Mouse (Mus musculus): ENCODE data around the gene Agrp.

The Agrp gene

DNA sequence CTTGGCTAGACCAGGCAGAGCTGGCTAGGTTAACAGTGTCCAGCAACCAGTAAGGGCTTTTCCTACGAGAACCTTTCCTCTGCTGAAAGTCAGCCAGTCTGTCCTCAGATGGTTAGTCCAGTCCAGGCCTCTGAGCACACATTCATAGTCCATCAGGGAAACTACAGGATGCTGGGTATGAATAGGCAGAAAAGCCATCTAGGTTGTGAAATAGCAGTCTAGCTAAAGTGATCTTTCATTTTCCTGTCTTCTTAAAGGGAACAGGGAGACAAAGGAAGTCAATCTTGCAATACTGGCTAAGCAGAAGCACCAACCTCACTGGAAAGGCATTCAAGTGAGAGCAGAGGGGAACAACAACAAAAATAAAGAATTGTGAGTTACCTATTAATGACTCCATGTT is 84.4 kb downstream of the Agrp start:
- in situ Hi-C loops (cut with MboI; ENCODE audit: low sequenced_read_pairs): no loop called here

DNA sequence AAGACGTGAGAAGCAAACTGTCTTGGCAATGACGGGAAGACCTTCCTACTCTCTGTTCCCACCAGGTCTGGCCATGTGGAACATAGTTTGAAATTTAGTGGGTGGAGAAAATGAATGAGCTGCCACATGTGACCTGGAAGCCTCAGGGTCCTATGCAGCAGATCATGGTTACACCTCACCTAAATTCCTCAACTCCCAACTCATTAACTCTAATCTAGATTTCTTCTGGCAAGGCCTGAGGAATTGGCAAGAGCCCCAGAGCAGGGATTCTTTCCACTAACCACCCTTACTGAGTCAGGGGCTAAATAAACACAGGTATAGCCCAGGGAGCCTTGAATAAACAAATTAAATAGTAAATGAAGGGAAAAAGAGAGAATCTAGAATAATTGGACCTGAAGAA is 85.2 kb downstream of the Agrp start:
- in situ Hi-C loops (cut with MboI; ENCODE audit: low sequenced_read_pairs): no loop called here

DNA sequence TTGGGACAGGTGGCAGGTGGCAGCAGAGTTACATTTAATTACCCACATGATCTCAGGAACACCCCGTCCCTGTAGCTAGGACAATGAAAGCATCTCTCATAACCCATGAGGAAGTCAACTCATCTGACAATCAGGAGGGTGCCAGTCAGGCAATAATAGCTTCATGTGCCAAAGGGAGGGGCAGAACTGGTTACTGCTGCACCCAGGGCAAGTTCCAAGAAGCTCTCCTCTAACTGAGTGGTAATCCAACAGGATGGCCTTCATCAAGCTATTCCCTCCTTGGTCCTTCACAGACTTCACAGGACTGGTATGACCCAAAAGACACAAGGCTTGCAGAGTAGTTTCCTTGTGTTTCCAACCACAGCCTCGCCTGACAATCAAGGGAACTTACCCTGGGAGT is 87.1 kb downstream of the Agrp start:
- in situ Hi-C loops (cut with MboI; ENCODE audit: low sequenced_read_pairs): no loop called here

DNA sequence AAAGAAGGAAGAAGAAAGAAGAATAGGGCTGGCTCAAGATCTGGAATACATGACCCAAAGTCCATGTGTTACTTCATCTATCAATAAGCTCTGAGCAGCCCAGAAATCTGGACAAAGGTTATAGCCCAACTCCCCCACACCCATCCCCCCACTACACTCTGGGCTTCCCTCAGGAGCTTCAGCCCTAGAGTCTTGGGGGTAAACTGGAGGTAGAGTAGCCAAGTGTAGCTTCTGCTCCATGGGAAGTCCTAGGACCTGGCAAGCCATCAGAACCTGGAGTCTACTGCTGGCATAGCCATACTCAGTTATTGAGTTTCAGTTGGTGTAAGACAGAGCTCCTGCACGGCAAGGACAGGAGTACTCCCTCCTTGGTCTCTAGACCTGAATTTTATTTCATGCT is 87.7 kb downstream of the Agrp start:
- in situ Hi-C loops (cut with MboI; ENCODE audit: low sequenced_read_pairs): loop anchor here (10.0 kb wide), 1 partner anchor 65 kb away; no protein-coding TSS in a partner anchor

DNA sequence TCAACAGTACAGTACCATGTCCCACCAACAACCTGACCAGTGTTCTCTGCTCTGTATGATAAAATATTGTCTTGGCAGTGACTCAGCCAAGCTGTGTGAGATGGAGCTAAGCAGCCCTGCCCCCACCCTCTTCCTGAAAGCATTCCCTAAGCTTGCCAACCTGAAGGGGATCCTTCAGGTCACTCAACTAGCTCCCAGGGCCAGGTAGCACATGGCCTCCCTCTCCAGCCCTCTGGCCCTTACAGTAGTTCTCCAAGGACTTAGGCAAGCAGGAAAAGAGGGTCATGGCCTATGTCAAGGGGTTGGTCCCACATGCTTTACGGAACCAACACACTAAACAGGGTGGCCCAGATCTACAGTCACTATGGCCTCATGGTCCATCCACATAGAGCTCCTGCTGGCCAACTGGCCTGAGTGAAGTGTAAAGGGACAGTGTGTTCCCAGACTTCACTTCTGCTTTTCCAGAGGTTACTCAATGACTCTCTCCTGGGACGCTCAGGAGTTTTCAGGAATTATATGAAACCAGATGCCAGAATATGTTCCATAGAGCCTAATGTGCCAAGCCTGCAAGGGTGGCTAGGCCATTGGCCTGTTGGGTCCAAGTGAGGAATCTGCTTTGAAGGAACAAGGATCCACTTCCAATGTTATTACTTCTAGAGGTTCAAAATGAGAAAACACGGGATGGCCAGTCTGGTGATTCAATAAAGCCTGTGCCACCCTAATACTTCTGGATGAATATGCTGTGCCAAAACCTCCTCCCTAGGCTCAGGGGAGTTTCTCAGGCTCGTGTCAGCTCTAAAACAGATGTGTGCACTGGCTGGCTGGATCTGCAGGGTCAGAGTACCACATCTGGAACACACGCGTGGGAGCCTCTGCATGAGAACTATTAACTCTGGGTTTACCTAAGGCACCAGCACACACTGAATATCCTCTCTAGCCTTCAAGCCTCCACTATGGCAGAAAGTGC is 90.5 kb downstream of the Agrp start:
- in situ Hi-C loops (cut with MboI; ENCODE audit: low sequenced_read_pairs): loop anchor here (10.0 kb wide), 1 partner anchor 62 kb away; no protein-coding TSS in a partner anchor

DNA sequence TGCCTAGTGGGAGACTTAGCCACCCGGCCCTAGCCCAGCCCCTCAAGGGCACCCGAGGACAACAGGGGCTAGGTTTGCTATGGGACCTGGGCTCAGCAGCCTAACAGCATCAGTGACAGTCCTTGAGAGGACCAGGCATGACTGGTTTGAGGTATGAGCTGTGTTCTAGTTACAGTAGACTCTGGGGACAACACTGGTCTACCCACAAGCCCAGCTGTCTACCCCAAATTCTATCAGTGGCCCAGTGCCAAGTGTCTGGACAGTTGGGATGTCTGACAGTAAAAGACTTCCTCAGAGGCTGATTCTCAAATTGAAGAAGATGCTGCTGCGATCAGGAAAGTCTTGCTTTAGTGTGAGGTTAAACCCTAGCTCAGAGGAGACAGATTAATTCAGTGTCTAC is 91.9 kb downstream of the Agrp start:
- in situ Hi-C loops (cut with MboI; ENCODE audit: low sequenced_read_pairs): loop anchor here (10.0 kb wide), 1 partner anchor 60 kb away; no protein-coding TSS in a partner anchor

DNA sequence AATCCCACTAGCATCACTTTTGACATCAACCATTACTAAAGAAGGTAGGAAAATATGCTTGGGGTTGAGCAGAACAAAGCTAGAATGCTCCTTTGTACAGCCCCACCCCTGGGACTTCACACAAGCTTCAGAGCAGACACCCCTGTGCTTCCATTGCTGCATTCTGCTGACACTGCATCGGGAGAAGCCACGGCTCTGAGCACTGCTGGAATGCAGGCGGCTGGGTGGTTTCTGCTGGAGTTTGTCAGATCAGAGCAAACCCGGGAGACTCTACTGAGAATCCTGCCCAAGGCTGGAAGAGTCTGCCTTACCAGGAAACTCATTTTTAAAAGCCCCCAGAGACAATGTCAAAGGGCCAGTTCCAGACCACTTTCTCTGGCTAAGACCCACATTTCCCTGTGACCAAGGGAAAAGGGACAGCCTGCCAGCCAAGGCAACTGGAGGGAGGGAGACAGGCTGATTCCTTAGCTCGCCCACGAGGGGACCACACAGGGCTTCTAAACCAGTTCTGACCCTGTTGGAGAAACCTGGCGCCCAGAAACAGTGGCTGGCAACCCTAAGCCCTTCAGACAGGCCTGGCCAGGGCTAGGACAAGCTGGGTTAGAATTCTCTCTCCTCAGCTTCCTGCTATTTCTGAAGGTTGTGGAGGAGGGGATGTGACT is 92.5 kb downstream of the Agrp start:
- in situ Hi-C loops (cut with MboI; ENCODE audit: low sequenced_read_pairs): loop anchor here (10.0 kb wide), 1 partner anchor 60 kb away; no protein-coding TSS in a partner anchor

DNA sequence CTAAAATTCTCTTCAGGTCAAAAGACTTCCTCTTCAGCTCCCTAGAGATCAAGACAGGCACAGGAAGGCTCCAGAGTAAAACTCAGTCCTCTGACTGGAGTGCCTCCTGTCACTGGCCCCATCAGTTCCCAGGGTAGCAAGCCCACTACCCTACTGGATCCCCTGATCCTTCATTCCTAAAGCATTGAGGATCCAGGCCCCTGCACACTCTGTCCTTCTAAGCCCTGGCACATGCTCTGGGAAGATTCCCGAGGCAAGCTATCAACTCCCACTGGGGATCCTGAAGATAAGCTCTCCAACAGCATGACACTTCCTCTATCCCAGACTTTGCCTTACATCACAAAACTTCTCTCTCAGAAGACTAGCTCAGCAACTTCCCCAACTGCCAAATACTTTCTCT is 93.5 kb downstream of the Agrp start:
- in situ Hi-C loops (cut with MboI; ENCODE audit: low sequenced_read_pairs): loop anchor here (10.0 kb wide), 1 partner anchor 59 kb away; no protein-coding TSS in a partner anchor

DNA sequence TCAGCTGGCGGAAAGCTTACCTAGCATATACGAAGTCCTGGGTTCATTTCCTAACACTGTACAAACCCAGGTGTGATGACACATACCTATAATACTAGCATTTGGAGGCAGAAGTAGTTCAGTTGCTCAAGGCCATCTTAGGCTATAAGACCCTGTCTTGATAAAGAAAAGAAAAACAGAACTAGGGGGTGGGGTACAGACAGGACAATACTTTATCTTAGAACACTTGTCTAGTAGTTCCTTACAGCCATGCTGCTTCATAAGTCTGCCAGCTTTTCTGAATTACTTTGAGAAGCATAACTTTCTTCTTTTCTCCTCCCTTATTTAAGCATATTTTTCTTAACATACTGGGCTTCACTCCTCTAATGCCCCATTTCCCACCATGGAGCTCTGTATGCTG is 94.4 kb downstream of the Agrp start:
- in situ Hi-C loops (cut with MboI; ENCODE audit: low sequenced_read_pairs): loop anchor here (10.0 kb wide), 1 partner anchor 58 kb away; no protein-coding TSS in a partner anchor

DNA sequence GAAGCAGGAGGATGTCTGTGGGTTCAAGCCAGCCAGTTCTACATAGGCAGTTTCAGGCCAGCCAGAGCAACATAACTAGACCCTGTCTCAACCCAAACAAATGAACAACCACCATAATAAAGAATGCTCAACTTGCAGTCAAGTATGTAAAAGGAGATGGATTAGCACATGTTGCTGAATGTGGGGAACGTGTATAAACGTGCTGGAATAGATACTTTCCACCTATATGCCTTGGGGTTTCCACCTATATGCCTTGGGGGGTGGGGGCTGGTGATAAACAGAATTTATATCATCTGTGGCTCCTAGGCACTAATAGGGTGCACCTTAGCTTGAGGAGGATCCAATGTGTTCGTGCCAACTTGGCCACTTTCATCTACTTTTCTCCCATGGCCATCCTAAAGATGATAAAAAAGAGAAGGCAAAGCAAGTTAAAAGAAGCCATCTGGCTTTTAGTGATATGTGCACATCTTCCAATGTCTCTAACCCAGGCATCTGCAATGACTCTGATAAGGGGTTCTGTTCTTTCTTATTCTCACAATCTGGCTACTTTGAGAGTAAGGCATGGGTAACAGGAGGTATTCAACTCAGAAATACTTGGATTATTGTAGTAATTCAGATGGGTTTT is 95.0 kb downstream of the Agrp start:
- in situ Hi-C loops (cut with MboI; ENCODE audit: low sequenced_read_pairs): loop anchor here (10.0 kb wide), 1 partner anchor 57 kb away; no protein-coding TSS in a partner anchor

DNA sequence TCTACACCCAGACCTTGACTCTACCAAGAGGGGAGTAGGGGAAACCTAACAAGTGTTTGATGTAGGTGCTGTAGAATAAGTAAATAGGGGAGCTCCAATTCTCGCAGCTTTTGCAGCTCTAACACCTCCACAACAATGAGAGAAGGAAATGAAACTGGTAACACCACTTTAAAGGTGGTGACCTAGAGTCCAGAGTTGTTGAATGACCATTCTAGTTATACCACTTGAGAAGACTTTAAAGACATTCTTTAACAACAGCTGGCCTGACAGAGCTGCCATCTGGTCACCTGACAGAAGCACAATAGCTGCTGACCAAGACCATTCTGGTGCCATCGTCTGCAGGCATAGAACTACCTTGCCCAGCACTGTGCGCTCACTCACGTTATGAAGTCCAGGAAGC is 98.3 kb downstream of the Agrp start:
- in situ Hi-C loops (cut with MboI; ENCODE audit: low sequenced_read_pairs): no loop called here

DNA sequence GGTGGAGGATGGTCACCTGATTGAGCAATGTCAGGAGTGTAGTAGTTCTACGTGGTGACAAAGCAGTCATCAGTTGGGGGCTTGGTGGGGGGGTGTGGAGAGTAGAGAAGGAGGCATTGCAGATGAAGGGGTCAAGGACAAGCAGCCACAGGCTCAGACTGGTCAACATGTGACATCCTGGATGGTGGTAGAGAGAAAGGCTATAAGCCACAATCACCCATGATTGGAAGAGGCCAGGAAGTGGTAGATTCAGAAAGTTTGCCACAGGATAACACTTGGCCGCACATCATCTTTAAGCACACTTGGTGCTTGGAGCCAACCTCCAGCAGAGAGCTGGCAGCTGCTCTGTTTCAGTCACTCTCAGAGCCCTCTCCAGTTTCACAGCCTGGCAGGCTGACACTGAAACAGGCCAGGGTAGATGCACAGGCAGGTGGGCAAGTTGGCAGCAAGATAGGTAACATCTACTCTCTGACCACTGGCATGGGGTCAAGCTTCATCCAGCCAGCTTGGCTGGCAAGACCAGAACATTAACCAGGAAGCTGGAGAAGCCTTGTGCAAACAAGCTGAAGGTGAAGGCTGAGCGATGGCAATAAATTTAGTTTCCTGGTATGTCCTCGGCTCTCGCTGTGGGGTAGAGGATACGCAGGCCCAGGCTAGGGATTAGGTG is 100.0 kb downstream of the Agrp start:
- in situ Hi-C loops (cut with MboI; ENCODE audit: low sequenced_read_pairs): no loop called here

DNA sequence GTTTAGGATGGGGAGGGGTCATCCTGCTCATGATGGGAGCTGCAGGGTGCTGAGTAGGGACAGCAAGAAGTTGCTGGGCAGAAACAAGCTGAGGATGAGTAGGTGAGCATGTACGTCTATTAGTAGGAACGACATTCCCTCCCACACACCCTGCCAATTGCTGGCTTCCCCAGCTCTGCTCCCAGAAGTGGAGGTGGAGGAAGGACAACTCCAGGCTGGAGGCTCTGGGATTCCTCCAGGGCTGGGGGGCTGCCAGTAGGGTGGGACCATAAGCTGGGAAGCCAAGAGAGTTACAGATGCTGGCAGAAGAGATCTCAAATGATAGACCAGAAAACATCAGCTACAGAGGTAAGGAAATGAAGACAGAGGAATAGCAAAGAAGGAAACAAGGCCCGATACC is 100.6 kb downstream of the Agrp start:
- in situ Hi-C loops (cut with MboI; ENCODE audit: low sequenced_read_pairs): no loop called here

DNA sequence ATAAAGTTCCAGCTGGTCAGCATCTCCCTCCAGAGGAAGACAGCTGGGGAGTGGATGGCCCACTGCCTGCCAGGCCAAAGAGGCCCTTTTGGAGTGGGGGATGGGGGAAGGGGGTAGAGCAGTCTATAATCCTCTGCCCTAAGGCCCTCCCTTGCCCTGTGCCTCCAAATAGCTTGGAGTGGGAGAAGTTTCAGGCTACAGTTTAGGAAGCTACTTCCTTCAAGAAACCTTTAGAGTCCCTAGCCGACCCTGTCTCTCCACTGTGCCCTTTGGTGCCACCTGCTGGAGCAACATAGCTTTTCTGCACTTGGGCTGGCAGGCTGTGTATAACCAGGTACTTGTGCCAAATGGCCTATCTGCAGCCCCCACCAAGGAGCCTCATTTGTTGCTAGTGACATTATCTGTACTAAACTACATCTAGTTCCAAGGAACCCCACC is 103.3 kb downstream of the Agrp start:
- in situ Hi-C loops (cut with MboI; ENCODE audit: low sequenced_read_pairs): no loop called here

DNA sequence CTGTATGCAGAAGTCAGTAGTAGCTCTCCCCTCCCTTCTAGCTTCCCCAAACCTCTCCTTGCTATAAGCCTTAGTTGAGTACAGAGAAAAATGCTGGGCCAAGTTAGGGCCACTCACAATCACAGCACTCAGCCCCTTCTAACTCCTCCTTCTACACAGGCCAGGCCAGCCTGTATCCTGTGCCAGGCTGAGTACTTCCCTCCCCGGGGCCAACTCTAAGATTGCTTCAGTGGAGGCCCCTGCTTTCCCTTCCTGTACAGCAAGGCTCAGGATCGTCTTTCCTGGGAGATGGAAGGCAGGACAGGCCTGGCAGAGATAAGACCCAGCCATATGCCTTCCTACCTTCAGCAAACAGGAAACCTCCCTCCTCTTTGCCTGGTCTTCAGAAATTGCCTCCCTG is 103.8 kb downstream of the Agrp start:
- in situ Hi-C loops (cut with MboI; ENCODE audit: low sequenced_read_pairs): no loop called here

DNA sequence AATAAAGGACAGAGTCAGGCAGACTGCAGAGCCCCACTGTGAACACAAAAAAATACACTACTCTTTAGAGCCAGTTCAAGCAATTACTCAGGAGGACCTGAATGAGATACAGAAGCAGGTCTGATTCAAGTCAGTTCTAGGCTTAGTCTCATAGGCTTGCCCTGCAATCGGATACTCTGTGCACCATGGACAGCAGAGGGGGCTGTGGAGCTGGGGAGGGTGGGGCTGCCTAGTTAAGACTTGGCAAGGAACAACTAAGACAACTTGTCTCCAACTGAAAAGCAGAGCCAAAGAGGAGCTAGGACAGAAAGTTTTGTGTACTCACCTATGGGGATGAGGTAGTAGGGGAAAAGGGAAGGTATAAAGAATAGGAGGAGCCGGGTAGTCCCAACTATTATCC is 105.4 kb downstream of the Agrp start:
- in situ Hi-C loops (cut with MboI; ENCODE audit: low sequenced_read_pairs): no loop called here

DNA sequence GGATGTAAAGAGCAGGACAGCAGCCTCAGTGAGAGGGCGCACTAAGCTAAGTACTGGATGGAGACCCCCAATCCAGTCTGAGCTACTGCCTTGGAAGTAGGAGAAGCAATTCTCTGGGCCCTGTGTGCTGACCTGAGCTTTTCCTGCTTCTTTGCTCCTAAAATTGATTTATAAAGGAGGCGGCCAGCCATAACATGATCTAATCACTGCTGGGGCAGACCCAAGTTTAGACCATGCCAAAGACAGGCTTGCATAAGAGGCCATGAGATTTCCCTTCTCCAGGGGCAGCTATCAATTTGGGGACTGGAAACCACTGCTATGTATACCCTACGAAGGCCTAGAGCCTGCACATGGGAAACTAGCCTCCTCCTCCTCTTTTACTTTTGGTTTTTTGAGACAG is 107.9 kb downstream of the Agrp start:
- in situ Hi-C loops (cut with MboI; ENCODE audit: low sequenced_read_pairs): no loop called here

DNA sequence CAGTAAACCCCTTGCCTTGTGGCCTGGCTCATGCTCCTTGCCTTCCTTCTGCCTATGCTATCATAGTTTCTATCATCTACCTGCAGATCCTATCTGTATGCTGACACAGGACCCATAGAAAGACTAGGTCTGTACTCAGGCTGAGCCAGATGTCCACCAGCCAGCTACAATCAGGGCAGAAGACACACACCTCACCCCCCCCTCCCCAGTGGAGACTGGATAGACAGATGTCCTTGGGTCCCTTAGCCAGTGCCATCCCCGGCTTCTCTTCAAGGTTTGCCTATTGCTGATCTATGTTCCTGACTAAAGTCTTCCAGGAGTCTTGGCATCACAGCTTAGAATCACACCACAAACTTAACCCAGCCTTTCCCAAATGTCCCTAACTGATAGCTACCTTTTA is 109.0 kb downstream of the Agrp start:
- in situ Hi-C loops (cut with MboI; ENCODE audit: low sequenced_read_pairs): no loop called here

DNA sequence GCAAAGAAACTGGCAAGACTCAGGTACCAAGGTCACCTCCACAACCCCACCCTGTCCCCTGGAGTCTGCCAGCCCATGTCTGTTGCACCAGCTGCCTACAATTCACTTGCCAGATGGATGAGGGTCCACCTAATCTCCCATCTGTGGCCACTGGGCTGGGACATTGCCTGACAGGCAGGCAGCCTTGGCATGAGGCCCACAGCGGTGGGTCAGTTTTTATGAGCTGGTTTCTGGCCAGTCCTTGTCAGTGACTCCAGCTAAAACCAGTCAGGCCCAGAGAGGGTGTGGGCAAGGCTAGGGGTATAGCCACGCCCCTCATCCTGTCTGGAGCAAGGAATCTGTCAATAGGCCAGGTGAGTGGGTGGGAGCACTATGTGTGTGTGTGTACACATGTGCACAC is 110.1 kb downstream of the Agrp start:
- in situ Hi-C loops (cut with MboI; ENCODE audit: low sequenced_read_pairs): no loop called here

DNA sequence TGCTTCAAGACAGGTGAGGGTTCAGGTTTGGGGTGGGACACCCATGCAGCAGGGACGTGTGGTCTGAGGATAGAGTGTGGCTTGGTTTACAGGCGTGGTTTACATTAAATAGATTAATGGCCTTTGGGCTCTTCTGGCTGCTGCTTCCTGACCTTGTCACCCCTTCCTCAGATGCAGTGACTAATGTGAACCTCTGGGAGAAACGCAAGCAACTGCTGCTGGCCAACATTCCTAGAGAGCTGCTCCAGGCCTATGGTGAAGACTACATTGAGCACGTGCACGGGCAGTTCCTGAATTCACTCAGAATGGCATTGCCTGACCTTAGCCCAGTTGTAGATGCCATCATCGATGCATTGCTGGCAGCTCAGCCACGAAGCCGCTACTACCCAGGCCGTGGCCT is 114.3 kb downstream of the Agrp start:
- in situ Hi-C loops (cut with MboI; ENCODE audit: low sequenced_read_pairs): no loop called here

Measured in CH12F3 (cell line).